Mouse (Mus musculus): ENCODE measurements around the gene Nfkbib.
A peak's percentile ranks its signal among the peaks of the same experiment; 100 is the strongest.

Gene Nfkbib

DNA sequence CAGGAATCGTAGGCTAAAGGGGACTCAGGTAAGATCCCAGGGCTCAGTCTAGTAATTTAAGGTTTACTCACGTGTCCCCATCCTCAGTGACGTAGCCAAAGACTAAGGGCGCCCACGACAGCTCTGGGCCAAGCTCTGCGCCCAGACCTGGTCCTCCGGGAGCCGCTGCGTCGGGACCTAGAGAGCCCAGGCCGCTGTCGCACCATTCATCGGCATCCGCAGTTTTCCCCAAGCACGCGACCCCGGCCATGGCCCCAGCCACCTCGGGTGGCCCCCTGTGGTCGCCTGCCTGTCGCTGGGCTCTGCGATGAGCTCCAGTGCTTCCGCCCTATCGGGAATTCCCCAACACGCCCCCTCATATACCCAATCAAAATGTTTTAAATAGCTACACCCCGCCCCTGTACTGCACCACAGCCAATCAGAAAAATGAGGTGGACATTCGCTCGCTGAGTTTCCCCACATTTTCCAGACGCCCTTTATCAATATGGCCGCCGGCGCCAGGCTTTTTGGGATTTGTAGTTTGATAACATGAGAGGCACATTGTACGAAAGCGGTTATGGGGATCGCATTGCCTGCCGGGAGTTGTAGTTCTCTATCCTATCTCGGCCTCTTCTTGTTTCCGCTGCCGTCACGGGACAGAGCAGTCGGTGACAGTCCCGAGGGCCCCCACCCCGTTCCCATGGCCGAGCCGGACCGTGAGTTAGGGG lies 986 bp downstream of the Nfkbib start, which contains the start of gene Sirt2:
Gene Sirt2, plus strand, starts transcription at position 563 of the 707 bp plus-strand sequence.
- DNase-seq = peak; percentile 88 to 95

DNA sequence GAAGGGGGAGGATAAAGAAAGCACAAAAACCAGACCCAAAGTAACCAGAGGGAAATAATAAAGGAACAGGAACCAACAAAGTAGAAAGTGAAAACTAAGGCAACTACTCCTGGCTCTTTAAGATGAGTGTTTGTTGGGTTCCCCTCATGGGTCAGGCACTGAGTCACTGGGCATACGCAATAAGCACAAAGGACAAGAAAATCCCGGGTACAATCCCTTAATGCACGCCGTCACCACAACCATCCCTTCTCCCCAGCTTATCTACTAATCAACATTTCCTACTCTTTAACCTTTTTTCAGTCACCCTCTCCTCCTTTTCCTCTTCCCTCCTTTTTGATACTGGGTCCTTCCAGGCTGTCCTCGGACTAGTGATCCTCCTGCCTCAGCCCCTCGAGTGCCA lies 2.1 kb downstream of the Nfkbib start:
- no peak for DNase-seq

GRCm38 (mm10) chr7:28761907-28762306 lies 5.4 kb downstream of the Nfkbib start:
- no peak for DNase-seq

DNA sequence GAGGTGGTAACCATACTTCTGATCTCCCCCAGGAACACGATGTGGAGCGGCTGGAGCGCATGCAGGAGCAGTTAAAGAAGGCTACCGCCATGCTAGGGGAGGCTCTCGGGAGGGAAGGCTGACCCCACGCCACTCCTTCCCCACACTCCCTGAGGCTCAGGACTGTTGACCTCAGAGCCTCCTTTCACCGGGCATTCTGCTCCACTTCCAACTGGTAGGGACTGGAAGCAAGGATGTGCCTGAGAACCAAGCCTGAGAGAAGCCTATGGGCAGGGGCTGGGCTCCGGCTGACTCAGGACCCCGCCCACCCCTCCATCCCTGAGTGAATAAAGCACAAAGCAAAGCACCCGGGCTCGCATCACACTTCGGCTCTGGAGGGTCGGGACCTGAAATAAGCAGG lies 8.7 kb downstream of the Nfkbib start:
- no peak for DNase-seq

DNA sequence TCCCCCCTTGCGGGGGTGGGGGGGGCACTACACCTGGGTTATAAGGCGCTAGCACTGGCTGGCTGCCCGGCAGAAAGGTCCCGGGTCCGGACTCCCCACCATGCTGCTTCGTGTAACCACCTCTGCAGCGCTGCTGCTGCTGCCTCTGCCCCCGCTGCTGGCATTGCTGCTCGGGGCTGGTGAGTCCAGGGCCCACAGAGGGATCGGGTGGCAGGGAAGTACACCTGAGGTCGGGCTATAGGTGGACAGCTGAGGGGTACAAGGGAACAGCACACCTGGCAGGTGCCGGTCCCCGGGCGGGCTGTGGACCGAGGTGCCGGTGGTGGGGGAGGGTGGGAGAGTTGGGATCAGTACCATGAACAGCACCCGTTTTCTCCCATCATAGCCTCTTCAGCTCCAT lies 11.2 kb downstream of the Nfkbib start, which contains the start of gene Ccer2:
Gene Ccer2, plus strand, starts transcription at position 96 of the 400 bp plus-strand sequence.
- no peak for DNase-seq

DNA sequence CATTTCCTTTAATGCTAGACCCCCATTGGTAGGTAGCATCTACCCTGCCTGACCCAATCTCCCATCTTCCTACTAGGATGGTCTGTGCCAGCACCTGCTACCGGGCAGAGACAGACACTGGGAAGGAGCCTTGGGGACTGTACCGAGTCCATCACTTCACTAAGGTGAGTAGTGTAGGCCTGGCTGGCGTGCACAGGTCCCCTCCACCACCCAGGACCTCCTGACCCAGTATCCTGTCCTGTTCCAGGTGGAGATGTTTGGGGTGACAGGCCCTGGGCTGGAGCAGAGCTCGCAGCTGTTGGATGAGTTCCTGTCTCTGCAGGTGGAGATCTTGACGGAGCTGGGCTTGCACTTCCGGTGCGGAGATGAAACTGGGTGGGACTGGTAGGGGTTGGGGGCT lies 17.4 kb downstream of the Nfkbib start:
- no peak for DNase-seq

- DNase-seq = peak; percentile 86 to 95
These were observed 25.4 kb downstream of the Nfkbib start, which contains the start of the genes Mrps12 and Sars2 for GRCm38 (mm10) chr7:28741709-28742438. TSS of gene Mrps12 (minus strand) at chr7:28741820. TSS of gene Sars2 (plus strand) at chr7:28741992.

DNA sequence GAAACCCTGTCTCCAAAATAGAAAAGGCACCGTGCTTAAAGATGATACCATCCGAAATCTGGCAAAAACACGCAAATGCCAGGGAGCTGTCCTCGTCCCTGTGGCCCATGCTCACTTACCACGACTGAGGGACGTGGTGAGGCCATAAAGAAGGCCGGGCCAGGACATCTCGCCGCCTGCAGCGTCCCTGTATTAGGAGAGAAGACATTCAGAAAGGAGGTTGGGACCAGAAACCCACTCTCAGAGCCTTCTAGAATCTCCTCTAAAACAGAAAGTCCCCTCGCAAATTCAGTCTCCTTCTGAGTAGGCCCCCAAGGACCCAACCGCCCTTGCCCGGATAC lies 26.0 kb downstream of the Nfkbib start:
- DNase-seq = no peak

GRCm38 (mm10) chr7:28740949-28741348 lies 26.4 kb downstream of the Nfkbib start:
- DNase-seq = no peak

- DNase-seq = no peak
These were observed 27.5 kb downstream of the Nfkbib start for GRCm38 (mm10) chr7:28739829-28740228.

DNA sequence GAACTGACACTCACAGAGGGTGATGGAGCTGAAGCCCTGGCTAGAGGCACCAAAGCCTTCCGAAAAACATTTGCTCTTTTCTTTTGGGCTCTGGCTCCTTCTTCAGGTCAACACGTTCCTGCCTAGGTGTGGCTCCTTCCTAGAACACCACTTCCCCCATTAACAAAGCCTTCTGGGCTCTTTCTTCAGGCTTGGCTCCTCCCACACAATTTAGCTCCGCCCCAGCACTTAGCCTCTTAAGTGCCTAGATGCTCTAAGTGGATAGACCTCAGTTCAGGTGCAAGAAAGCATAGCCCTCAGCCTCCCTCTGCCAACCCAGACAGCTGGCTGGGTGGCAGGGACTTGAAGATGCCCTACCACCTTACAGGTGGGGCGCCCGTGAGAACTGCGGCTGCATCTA lies 31.6 kb downstream of the Nfkbib start:
- DNase-seq = no peak

DNA sequence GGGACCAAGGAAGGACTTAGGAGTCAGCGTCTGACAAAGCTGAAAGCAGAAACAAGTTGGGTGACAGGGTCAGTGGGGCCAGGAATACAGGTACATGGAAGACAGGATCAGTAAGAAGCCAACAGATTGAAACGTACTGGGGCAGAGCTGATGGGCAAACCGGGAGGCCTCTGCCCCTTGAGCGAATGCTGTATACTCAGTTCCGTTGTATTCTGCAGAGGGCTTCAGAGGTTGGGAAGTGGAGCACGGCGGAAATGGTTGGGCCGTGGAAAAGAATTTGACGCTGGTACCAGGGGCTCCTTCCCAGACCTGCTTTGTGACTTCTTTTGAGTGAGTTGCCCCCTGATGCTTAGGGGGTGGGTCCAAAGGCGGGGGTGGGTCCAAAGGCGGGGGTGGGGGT lies 34.1 kb downstream of the Nfkbib start:
- no peak for DNase-seq

DNA sequence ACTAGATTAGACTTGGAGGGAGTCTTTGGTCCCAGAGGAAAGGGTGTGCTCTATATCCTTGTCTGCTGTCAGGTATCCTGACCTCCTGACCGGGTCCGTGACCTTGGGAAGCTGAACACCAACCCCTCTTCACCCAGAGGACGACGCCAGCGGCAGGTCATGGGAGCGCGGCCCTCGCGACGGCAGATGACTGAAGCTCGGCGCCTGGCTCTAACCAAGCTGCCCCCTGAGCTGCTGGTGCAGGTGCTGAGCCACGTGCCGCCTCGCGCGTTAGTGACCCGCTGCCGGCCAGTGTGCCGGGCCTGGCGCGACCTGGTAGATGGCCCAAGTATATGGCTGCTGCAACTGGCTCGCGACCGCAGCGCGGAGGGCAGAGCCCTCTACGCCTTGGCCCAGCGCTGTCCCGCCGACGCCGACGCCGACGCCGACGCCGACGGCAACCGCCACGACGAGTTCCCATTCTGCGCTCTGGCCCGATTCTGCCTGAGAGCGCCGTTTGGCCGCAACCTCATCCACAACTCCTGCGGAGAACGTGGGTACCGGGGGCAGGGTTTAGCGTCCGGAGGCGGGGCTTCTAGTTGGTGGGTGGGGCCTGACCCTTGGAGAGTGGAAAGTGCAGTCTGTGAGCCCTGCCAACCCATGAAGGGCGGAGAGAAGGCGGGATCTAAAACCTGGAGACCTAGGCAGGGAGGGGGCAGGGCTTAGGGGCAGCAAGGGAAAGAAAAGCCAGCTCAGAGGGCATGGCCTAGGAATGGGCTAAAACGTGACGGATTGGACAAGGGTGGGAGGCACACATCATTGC lies 34.8 kb downstream of the Nfkbib start:
- DNase-seq = peak; percentile 44 to 56

- no peak for DNase-seq
These were observed 39.5 kb downstream of the Nfkbib start for GRCm38 (mm10) chr7:28727649-28728340.

DNA sequence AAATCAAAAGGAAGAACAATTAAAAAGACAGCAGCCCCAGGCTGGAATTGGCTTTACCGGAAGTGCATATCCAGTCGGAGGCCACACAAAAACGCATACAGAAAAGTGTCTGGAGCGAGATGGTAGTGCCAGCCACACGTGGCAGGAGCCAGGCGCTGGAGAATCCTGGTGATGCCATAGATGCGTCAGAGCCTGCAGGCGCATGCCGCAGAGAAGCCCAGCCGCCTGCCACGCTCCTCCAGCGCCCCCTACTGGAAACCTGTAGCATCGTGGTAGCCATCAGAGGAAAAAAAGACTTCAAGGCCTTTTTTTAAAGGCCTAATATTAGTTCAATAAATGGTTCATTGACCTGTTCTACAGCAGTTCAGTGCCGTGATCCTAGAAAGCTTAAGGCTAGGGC lies 40.7 kb downstream of the Nfkbib start:
- DNase-seq = peak; percentile 30 to 57

DNA sequence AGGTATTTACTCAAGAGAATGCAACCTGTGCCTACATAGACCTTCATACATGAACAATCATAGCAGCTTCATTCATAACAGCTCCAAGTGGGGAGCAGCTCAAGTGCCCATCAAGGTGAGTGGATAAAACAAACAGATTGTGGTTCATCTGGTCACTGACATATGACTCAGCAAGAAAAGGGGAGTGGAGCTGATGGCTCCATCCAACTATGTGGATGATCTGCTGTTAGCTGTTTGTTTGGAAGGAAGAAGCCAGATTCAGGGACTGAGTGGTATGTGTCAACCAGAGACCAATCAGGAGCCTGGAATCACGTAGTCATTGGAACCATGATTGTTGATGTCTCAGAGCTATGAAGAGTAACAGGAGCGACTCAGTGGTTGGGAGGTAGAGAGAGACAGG lies 42.7 kb downstream of the Nfkbib start:
- no peak for DNase-seq

DNA sequence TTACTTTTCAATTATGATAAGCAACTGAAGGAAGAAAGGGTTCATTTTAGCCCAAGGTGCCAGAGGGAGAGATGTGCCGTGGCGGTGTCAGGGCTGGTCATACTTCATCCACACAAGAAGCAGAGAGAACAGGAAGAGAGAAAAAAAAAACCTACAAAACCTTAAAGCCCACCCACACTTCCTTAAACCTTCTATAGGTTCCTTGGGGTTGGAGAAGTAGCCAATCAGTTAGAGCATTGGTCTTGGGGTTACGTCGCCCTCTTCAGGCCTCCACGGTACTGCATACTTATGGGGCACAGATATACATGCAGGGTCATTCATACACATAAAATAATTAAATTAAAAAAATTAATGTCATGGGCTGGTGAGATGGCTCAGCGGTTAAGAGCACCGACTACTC lies 45.2 kb downstream of the Nfkbib start:
- DNase-seq = no peak

DNA sequence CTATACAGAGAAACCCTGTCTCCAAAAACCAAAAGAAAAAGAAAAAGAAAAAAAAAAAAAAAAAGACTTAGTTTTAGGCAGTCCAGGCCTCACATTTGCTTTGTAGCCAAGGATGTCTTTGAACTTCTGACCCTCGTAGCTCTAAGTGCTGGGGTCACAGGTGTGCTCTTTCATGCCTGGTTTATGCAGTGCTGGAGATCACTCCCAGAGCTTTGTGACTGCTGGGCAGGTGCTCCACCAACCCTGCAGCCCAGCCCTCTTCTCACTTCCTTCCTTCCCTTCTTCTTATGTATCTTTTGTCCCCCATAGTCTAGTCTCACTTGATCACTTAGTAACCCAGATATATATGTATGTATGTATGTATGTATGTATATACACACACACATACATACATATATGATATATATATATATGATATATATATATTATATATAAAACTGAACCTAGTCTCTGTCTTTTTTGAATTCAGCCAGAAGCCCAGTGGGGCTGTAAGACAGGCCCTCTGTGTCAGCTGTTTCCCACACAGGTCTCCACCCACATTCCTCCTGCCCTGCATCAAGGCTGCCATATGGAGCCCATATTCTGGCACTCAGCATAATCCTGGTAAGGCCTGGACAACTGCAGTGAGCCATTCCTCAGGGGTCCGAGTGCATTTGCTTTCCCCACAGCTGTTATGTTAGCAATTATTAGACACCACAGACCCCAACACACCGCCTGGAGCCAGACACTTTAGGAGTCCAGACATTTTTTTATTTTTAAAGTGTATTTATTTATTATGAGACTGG lies 46.4 kb downstream of the Nfkbib start:
- DNase-seq = no peak

- no peak for DNase-seq
These were observed 47.7 kb downstream of the Nfkbib start for GRCm38 (mm10) chr7:28719650-28720049.

DNA sequence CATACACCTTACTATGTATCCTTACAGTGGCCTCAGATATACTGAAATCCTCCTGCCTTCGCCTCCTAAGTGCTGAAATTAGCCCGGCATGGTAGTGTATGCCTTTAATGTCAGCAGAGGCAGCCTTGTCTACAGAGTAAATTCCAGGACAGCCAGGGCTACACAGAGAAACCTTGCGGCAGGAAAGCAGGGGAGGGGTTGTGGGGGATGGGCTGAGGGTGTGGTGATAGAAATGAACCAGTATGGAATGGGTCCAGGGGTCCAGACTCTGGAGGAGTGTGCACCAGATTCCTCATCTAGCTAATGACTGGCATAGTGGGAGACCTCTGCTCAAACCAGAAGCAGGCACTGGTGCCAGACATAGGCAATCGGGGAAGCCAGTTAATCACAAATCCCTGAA lies 48.2 kb downstream of the Nfkbib start:
- DNase-seq = no peak

DNA sequence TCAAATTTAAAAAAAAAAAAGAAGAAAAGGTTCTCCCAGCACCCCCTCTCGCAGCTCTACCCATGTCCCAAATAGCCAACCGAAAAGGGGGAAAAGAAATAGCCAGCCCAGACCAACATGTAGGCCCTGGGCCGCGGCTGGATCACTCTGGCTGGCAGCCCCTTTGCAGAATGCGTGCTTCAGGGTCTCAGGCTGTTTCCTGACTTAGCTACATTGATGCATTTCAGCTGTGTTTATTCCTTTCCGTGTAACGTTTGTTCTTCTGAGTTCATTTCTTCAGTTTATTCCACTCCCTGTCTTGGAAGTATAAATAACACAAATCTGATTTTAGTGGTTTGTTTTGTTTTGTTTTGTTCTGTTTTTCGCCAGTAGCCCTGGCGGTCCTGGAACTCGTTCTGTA lies 49.6 kb downstream of the Nfkbib start:
- DNase-seq = no peak
